Mouse (Mus musculus) forebrain, postnatal 0 days (tissue): ENCODE data around the gene Catsperg1. TPM values are rescaled to one million over a fixed set of nuclear protein-coding genes. Genes with fewer than 3 reads are reported as not detected.

Experiments used
- ATAC-seq: fragments of 200-750 bp; cut with Nextera tagmentation; 2 replicates; pipeline ENCODE4 v1.8.0; 2017; ENCODE audit warnings: mild to moderate bottlenecking, moderate library complexity
- DNase-seq: peaks from one replicate; pipeline ENCODE4 v3.0.0-alpha.2; 2015
- H3K27ac ChIP-seq: fragments of 300-500 bp; sonication (generic); 2 replicates; pipeline ENCODE4 v1.5.1; 2014; ENCODE audit warnings: low read depth, mild to moderate bottlenecking, antibody characterized with exemption, low read length, moderate library complexity, mixed read lengths
- H3K27me3 ChIP-seq: fragments of 300-500 bp; sonication (generic); 2 replicates; pipeline ENCODE4 v1.6.1; 2014; ENCODE audit warnings: mild to moderate bottlenecking, low read length, mixed read lengths; ENCODE audit not compliant: insufficient read depth
- H3K36me3 ChIP-seq: fragments of 300-500 bp; sonication (generic); 2 replicates; pipeline ENCODE4 v1.6.1; 2014; ENCODE audit warnings: mild to moderate bottlenecking, moderate library complexity; ENCODE audit not compliant: insufficient read depth
- H3K4me1 ChIP-seq: fragments of 300-500 bp; sonication (generic); 2 replicates; pipeline ENCODE4 v1.6.1; 2014; ENCODE audit warnings: antibody characterized with exemption; ENCODE audit not compliant: insufficient read depth
- H3K4me2 ChIP-seq: fragments of 300-500 bp; sonication (generic); 2 replicates; pipeline ENCODE4 v1.6.1; 2014; ENCODE audit warnings: low read depth, mild to moderate bottlenecking, moderate library complexity
- H3K4me3 ChIP-seq: fragments of 300-500 bp; sonication (generic); 2 replicates; pipeline ENCODE4 v1.5.1; 2014; ENCODE audit warnings: low read depth, low read length, mixed read lengths
- H3K9ac ChIP-seq: fragments of 300-500 bp; sonication (generic); 2 replicates; pipeline ENCODE4 v1.6.1; 2014; ENCODE audit warnings: mild to moderate bottlenecking
- H3K9me3 ChIP-seq: fragments of 300-500 bp; sonication (generic); 2 replicates; pipeline ENCODE4 v1.6.1; 2016; ENCODE audit warnings: low read length
- CTCF ChIP-seq: sonication (generic); IDR thresholded peaks from 2 replicates; pipeline ENCODE4 v1.5.1; 2016; ENCODE audit warnings: antibody characterized with exemption, control low read depth, low read depth
- WGBS: fragments of 180-500 bp; shearing (Covaris S2); extraction: QIAGEN DNeasy Blood & Tissue Kit; methylation state at CpG from one replicate; pipeline ENCODE4 v1.1.7; 2014; 5-methylcytosine and 5-hydroxymethylcytosine counted together
- polyA plus RNA-seq: library from polyadenylated mRNA; unstranded; fragments of >200 nt; fragmentation: Nextera tagmentation; extraction: Ambion mirVana; gene quantifications from 2 replicates; pipeline ENCODE4 v1.2.1, GENCODE M21; 2015
- total RNA-seq: library from RNA; depleted of rRNA; stranded (reverse); fragments of >200 nt; gene quantifications from 2 replicates; pipeline ENCODE4 v1.2.3, GENCODE M21; 2014; rRNA removed

Catsperg1 gene
- total RNA-seq (2.5 and 3.5 TPM in 2 replicates), polyA plus RNA-seq (0.75 and 2.3 TPM in 2 replicates)

GRCm38 (mm10) chr7:29213675-29214082 is at the start of gene Catsperg1:
Gene Catsperg1 (minus strand): TSS chr7:29214035.
- ATAC-seq (peak; percentile 86), DNase-seq (peak; percentile 72)
- Histone ChIP-seq H3K9me3 (no peaks in the 10 kb centered on the region), H3K9ac (peak within 1 kb of the TSS; percentile 46; the same call in 1 of the 2 replicates), H3K27ac (peak within 1 kb of the TSS; percentile 35; the same call in 1 of the 2 replicates), H3K36me3 (no peaks in the 10 kb centered on the region), H3K27me3 (no peaks in the 10 kb centered on the region), H3K4me2 (peak within 1 kb of the TSS; percentile 50), H3K4me3 (peak within 1 kb of the TSS; percentile 12; the same call in 1 of the 2 replicates), H3K4me1 (peaks cover 15% of the 10 kb centered on the region)
- WGBS, result 5% methylated on average over 20 of the region's 20 CpGs
- no peak for TF ChIP-seq CTCF

DNA sequence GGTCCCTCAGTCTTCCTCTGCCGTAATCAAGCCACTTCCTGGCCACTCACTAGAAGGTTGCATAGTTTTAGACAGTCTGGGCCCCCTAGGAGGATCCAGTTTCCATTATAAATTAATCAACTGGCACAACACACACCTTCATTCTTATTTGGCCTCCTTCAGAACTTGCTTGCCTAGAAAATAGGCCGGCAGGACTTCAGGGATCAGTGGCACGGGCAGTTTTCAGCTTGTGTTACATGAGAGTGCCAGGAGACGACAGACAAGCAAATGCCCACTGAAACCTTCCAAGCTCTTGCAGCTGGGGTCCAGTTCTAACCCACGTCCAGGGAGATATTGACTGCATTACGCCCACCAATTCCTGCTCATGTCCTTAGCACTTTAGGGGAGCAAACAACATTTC is 48.3 kb upstream of the Catsperg1 start:
- Histone ChIP-seq H3K27me3 (no peaks in the 10 kb centered on the region), H3K9ac (no peak overlapping the region), H3K4me1 (no peaks in the 10 kb centered on the region), H3K4me3 (no peak overlapping the region), H3K27ac (no peak overlapping the region), H3K4me2 (no peak overlapping the region), H3K36me3 (no peaks in the 10 kb centered on the region), H3K9me3 (no peaks in the 10 kb centered on the region)
- DNase-seq (no peak), ATAC-seq (no peak)
- WGBS, result 80% methylated on average over 6 of the region's 6 CpGs
- TF ChIP-seq CTCF, result no peak

DNA sequence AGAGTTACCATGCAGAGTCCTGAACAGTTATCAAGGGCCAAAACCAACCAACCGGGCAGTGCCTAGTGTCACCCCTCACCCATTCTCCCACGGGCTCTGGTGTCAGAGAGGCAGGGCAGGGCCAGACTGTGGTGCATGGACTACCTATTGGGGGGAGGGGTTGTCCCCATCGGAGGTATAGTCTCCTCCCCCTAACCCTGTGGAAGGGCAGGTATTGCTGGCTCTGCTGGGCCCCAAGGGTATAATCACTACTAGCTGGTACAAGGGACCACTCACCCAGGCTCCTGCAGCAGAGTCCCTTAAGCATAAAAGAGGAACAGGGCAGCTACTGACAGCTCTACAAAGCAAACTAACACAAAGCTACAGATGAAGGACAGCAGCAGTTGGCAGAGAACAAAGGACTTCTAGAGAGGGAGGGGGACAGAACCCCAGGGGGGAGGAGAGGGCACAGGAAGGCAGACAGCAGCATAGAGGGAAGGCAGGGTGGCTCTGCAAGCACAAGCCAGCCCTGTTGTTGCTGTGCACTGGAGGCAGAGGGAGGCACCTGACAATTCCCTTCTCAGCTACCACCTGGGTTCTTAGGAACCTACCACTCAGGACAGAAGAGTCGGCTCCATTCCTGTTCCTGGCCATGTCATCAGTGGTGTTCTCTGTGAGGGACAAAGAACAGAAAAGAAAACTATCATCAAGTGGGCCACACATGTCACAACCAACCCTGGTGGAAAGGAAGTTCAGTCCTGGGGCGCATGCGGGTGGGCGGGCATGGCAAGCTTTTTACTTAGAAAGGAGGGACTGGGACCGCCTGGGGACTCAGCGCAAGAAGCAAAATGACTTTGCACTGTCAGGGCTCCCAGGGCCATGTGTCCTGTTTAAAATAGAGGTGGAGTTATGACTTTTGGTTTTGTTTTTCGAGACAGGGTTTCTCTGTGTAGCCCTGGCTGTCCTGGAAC is 46.2 kb upstream of the Catsperg1 start:
- 71% methylated on average over 10 of the region's 10 CpGs for WGBS
- Histone ChIP-seq H3K36me3 (no peaks in the 10 kb centered on the region), H3K4me1 (no peaks in the 10 kb centered on the region), H3K4me2 (no peak overlapping the region), H3K27ac (no peak overlapping the region), H3K9ac (no peak overlapping the region), H3K9me3 (no peaks in the 10 kb centered on the region), H3K27me3 (no peaks in the 10 kb centered on the region), H3K4me3 (no peak overlapping the region)
- TF ChIP-seq CTCF, result no peak
- no peak for DNase-seq
- peak; percentile 45 for ATAC-seq

- ATAC-seq (no peak), DNase-seq (no peak)
- Histone ChIP-seq H3K27ac (no peak overlapping the region), H3K4me3 (no peak overlapping the region), H3K9me3 (no peaks in the 10 kb centered on the region), H3K4me2 (no peak overlapping the region), H3K27me3 (no peaks in the 10 kb centered on the region), H3K36me3 (no peaks in the 10 kb centered on the region), H3K9ac (no peak overlapping the region), H3K4me1 (no peaks in the 10 kb centered on the region)
- WGBS, result 89% methylated on average over 1 of the region's 1 CpGs
- no peak for TF ChIP-seq CTCF
These were observed 43.5 kb upstream of the Catsperg1 start for GRCm38 (mm10) chr7:29257368-29257767.

- TF ChIP-seq CTCF, result no peak
- DNase-seq, result no peak
- Histone ChIP-seq H3K27ac (no peak overlapping the region), H3K4me3 (no peak overlapping the region), H3K9me3 (no peaks in the 10 kb centered on the region), H3K4me2 (no peak overlapping the region), H3K4me1 (no peaks in the 10 kb centered on the region), H3K36me3 (no peaks in the 10 kb centered on the region), H3K27me3 (no peaks in the 10 kb centered on the region), H3K9ac (no peak overlapping the region)
- ATAC-seq, result no peak
- 82% methylated on average over 4 of the region's 4 CpGs for WGBS
These were observed 42.0 kb upstream of the Catsperg1 start for GRCm38 (mm10) chr7:29255875-29256274.

DNA sequence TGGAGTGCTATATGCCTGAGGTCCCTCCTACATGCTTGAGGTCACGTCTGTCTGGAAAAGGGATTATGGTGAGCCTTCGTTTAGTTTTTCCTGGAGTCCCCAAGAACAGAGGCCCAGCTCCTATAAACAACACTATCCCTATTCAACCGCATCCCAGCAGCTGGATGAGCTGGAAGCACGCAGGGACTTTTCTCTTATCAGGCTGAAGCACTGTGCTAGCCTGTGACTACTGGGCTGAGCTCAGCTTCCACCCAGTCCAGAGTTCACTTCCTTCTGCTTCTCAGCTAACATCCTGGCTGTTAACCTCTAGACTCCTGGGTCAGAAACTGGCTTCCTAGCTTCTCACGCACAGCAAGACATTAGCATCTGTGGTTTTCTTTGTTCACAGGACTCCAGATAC is 40.0 kb upstream of the Catsperg1 start:
- 58% methylated on average over 5 of the region's 5 CpGs for WGBS
- no peak for DNase-seq
- no peak for ATAC-seq
- no peak overlapping the region for H3K27ac ChIP-seq
- H3K9ac ChIP-seq, result no peak overlapping the region
- H3K4me1 ChIP-seq, result no peaks in the 10 kb centered on the region
- no peaks in the 10 kb centered on the region for H3K9me3 ChIP-seq
- no peaks in the 10 kb centered on the region; the same call in 1 of the 2 replicates for H3K27me3 ChIP-seq
- H3K4me3 ChIP-seq, result no peak overlapping the region
- H3K36me3 ChIP-seq, result no peaks in the 10 kb centered on the region
- no peak for TF ChIP-seq CTCF
- no peak overlapping the region for H3K4me2 ChIP-seq

DNA sequence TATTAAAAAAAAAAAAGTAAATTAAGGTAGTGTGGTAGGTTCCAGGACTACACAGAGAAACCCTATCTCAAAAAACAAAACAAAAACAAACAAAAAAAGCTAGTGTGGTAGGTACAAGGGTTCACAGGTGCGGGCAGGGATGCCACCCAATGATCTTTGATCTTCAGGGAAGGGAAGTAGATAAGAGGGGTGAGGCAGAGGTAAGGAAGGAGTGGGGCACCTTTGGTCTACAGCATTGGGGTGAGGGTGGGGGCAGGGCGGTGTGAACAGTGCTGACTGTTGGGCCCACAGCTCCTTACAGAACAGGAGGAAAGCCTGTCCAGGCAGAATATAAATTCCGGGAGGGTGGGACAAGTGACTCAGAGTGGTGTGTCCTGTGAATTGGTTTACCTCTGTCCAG is 37.3 kb upstream of the Catsperg1 start:
- no peak overlapping the region for H3K9ac ChIP-seq
- no peak for TF ChIP-seq CTCF
- no peaks in the 10 kb centered on the region for H3K4me1 ChIP-seq
- no peaks in the 10 kb centered on the region; the same call in 1 of the 2 replicates for H3K27me3 ChIP-seq
- WGBS, result 85% methylated on average over 3 of the region's 3 CpGs
- DNase-seq (no peak), ATAC-seq (no peak)
- H3K27ac ChIP-seq, result no peak overlapping the region
- H3K9me3 ChIP-seq, result no peaks in the 10 kb centered on the region
- peaks cover 6% of the 10 kb centered on the region; the same call in 1 of the 2 replicates for H3K36me3 ChIP-seq
- H3K4me3 ChIP-seq, result no peak overlapping the region
- H3K4me2 ChIP-seq, result no peak overlapping the region
